Comparison of ENCODE assay signal across 36 mouse cellular contexts in genomic region chr10:19349326-19349725, GRCm38 (mm10). TPM values are rescaled to one million over a fixed set of nuclear protein-coding genes. Genes with fewer than 3 reads are reported as not detected.
"Had no signal": no experiment of that assay in that cellular context is flagged by ENCODE, and none has a peak within 500 bp of the region (broad histone marks: within the 10 kb centered on the region; RNA-seq: fewer than 3 reads in every experiment).

No protein-coding gene starts in this region.

- H3K36me3 ChIP-seq: embryonic facial prominence, embryonic 10.5 days; embryonic facial prominence, embryonic 12.5 days; embryonic facial prominence, embryonic 13.5 days; embryonic facial prominence, embryonic 15.5 days; forebrain, embryonic 10.5 days; forebrain, embryonic 12.5 days; forebrain, embryonic 15.5 days had no signal

- H3K4me2 ChIP-seq: embryonic facial prominence, embryonic 12.5 days; embryonic facial prominence, embryonic 13.5 days; embryonic facial prominence, embryonic 15.5 days; forebrain, embryonic 12.5 days; forebrain, embryonic 13.5 days; forebrain, embryonic 15.5 days had no signal

- H3K9ac ChIP-seq: embryonic facial prominence, embryonic 12.5 days; embryonic facial prominence, embryonic 13.5 days; embryonic facial prominence, embryonic 15.5 days; forebrain, embryonic 12.5 days; forebrain, embryonic 13.5 days; forebrain, embryonic 15.5 days; forebrain, postnatal 0 days had no signal

- H3K27ac ChIP-seq: embryonic facial prominence, embryonic 10.5 days; embryonic facial prominence, embryonic 12.5 days; embryonic facial prominence, embryonic 13.5 days; embryonic facial prominence, embryonic 15.5 days; forebrain, embryonic 10.5 days; forebrain, embryonic 12.5 days; forebrain, embryonic 13.5 days; forebrain, embryonic 15.5 days; gastrocnemius, adult 2 months; heart, adult 2 months had no signal

- ATAC-seq: forebrain, embryonic 13.5 days; forebrain, embryonic 14.5 days; forebrain, embryonic 15.5 days; forebrain, embryonic 16.5 days; forebrain, postnatal 0 days had no signal

- H3K9me3 ChIP-seq: embryonic facial prominence, embryonic 10.5 days; embryonic facial prominence, embryonic 12.5 days; embryonic facial prominence, embryonic 13.5 days; embryonic facial prominence, embryonic 15.5 days; forebrain, embryonic 10.5 days; forebrain, embryonic 12.5 days; forebrain, embryonic 13.5 days; forebrain, embryonic 15.5 days had no signal

- DNase-seq: cerebellum, adult 8-10 months; cerebellum, adult 9-10 months; cerebellum, adult 9-11 months; cerebellum, postnatal 10 days; cerebellum, postnatal 14 days; cerebellum, postnatal 25 days; cerebellum, postnatal 36 days; embryo, embryonic 11 days; forebrain, postnatal 0 days; gastrocnemius, adult 2 months; gastrocnemius, postnatal 10 days; gastrocnemius, postnatal 14 days; gastrocnemius, postnatal 25 days; gastrocnemius, postnatal 36 days; heart, adult 18-20 months; heart, adult 2 months had no signal

- H3K4me3 ChIP-seq: embryonic facial prominence, embryonic 10.5 days; embryonic facial prominence, embryonic 12.5 days; embryonic facial prominence, embryonic 13.5 days; embryonic facial prominence, embryonic 15.5 days; erythroblast, embryonic 14.5 days; forebrain, embryonic 10.5 days; forebrain, embryonic 12.5 days; forebrain, embryonic 13.5 days; forebrain, embryonic 15.5 days; gastrocnemius, adult 2 months; heart, adult 2 months had no signal

- H3K4me1 ChIP-seq: embryonic facial prominence, embryonic 13.5 days; embryonic facial prominence, embryonic 15.5 days had no signal

RNA-seq across cellular contexts. Expression of gene Olig3, which starts 7.0 kb away (rescaled TPM):
- total RNA-seq: common myeloid progenitor, adult 5-6 weeks; forebrain, postnatal 0 days; gastrocnemius, adult 18-20 months; gastrocnemius, adult 2 months; gastrocnemius, adult 8-10 months; gastrocnemius, postnatal 10 days; gastrocnemius, postnatal 14 days; gastrocnemius, postnatal 25 days; gastrocnemius, postnatal 36 days; gastrocnemius, postnatal 4 days; granulocyte monocyte progenitor cell, adult 5-6 weeks; heart, adult 18-20 months; heart, adult 2 months; heart, adult 8-10 months had no signal
- polyA plus RNA-seq: cortical plate, adult 2 months; embryonic facial prominence, embryonic 15.5 days; erythroblast, embryonic 14.5 days; frontal cortex, adult 2 months; gonadal fat pad, adult 2 months; heart, adult 2 months had no signal
